Mouse (Mus musculus) heart, embryonic 10.5 days (tissue): ENCODE data around the gene Eef1g. TPM values are rescaled to one million over a fixed set of nuclear protein-coding genes. Genes with fewer than 3 reads are reported as not detected.
A peak's percentile ranks its signal among the peaks of the same experiment; 100 is the strongest.

Experiments
- DNase-seq: peaks from one replicate; pipeline ENCODE4 v3.0.0-alpha.2; 2017; ENCODE audit warnings: low spot score
- H3K27ac ChIP-seq: fragments of 300-500 bp; sonication (generic); 2 replicates; pipeline ENCODE4 v1.5.1; 2016; ENCODE audit warnings: mild to moderate bottlenecking
- H3K27me3 ChIP-seq: fragments of 300-500 bp; sonication (generic); 2 replicates; pipeline ENCODE4 v1.6.1; 2016; ENCODE audit warnings: mild to moderate bottlenecking; ENCODE audit not compliant: poor library complexity, insufficient read depth, severe bottlenecking
- H3K36me3 ChIP-seq: fragments of 300-500 bp; sonication (generic); 2 replicates; pipeline ENCODE4 v1.6.1; 2016; ENCODE audit warnings: mild to moderate bottlenecking, moderate library complexity
- H3K4me1 ChIP-seq: fragments of 300-500 bp; sonication (generic); 2 replicates; pipeline ENCODE4 v1.6.1; 2016; ENCODE audit warnings: mild to moderate bottlenecking
- H3K4me3 ChIP-seq: fragments of 300-500 bp; sonication (generic); 2 replicates; pipeline ENCODE4 v1.5.1; 2016; ENCODE audit warnings: mild to moderate bottlenecking, moderate library complexity
- H3K9me3 ChIP-seq: fragments of 300-500 bp; sonication (generic); 2 replicates; pipeline ENCODE4 v1.6.1; 2016; ENCODE audit warnings: mild to moderate bottlenecking, moderate library complexity
- WGBS: fragments of 180-500 bp; shearing (Covaris S2); methylation state at CpG from one replicate; pipeline ENCODE4 v1.1.7; 2016; 5-methylcytosine and 5-hydroxymethylcytosine counted together
- polyA plus RNA-seq: library from polyadenylated mRNA; unstranded; fragments of >200 nt; fragmentation: Nextera tagmentation; extraction: Ambion mirVana; gene quantifications from 2 replicates; pipeline ENCODE4 v1.2.1, GENCODE M21; 2016

Eef1g gene
- polyA plus RNA-seq: 378 and 459 TPM in 2 replicates

DNA sequence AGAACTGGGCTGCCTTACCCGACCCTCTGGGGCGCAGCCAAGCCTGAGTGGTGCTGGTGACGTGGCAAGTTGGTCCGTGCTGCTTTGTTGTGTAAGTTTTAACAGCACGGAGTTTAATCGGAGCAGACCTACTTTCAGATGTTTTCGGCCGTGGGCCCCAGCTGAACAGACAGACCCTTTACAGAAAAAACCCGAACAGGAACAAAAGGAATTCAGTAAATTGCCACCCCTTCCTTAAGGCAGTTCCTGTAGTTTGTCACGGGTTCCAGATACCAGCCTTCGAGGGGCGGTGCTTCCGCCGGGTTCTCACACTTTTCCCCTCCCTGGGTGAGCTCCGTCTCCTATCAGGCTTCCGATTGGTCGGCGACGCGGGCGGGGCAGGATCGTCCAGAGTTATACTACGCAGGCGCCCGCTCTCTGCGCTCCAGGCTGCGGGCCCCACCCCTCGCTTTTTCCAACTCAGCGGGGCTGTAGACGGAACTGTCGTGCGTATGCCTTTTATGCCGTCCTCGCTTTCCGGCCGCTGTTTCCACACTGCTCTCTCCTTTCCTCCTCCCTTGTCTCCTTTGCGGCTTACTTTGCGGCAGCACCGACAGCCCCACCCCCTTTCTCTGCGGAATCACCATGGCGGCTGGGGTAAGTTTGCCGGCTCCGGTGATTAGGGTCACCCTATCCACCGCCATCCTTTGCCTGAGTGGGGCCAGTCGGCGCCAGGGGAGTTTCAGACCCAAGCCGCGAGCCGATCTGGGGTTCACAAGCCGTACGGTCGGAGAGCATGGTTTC, at the start of gene Eef1g:
Eef1g (plus strand) TSS at position 452 of the 783 bp plus-strand sequence.
- DNase-seq: peak; percentile 100
- under 1% methylated on average over 52 of the region's 52 CpGs for WGBS
- H3K9me3 ChIP-seq: no peaks in the 10 kb centered on the region
- H3K4me1 ChIP-seq: peaks cover 19% of the 10 kb centered on the region
- H3K4me3 ChIP-seq: peak within 1 kb of the TSS; percentile 89
- H3K27me3 ChIP-seq: no peaks in the 10 kb centered on the region
- peaks cover 76% of the 10 kb centered on the region for H3K36me3 ChIP-seq
- peak within 1 kb of the TSS; percentile 92 for H3K27ac ChIP-seq

DNA sequence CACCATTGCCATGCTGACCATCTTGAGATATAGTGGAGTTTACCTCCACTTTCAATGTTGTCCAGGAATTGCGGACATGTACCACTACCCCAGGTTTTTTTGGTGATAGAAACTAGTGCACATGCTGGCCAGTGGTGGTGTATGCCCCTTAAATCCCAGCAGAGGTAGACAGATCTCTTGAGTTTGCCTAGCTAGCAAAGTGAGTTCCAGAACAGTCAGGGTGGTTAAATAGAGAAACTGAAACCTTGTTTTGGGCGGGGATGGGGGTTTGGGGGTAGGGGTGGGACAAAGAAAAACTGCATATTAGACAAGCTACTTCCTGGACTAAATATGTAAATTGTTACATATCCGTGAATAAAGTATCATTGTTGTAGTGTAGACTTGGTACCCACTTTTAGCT, 47.8 kb upstream of the Eef1g start:
- Histone ChIP-seq H3K4me3 (no peak overlapping the region), H3K4me1 (peaks cover 13% of the 10 kb centered on the region), H3K36me3 (peaks cover 44% of the 10 kb centered on the region), H3K27ac (no peak overlapping the region), H3K9me3 (no peaks in the 10 kb centered on the region), H3K27me3 (no peaks in the 10 kb centered on the region)
- WGBS: 87% methylated on average over 3 of the region's 3 CpGs
- no peak for DNase-seq

DNA sequence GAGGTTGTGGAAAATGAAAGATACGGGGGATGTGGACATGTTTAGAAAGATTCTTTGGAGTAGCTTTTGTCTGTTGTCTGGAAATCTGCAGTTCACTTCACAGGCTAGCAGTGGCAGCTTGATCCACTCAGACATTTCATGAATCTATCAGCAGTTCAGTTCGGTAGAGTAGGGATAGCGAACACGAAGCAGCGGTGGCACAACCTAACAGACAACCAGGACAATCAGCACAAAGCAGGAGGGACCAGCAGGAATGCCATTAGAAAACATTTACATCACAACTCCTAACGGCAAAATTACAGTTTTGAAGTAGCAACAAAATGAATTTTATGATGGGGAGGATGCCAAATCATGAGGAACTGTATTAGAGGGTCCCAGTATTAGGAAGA, 47.2 kb upstream of the Eef1g start:
- Histone ChIP-seq H3K27ac (peak overlapping the region; percentile 92), H3K27me3 (no peaks in the 10 kb centered on the region), H3K36me3 (peaks cover 37% of the 10 kb centered on the region), H3K4me3 (peak overlapping the region; percentile 86), H3K9me3 (no peaks in the 10 kb centered on the region), H3K4me1 (peaks cover 13% of the 10 kb centered on the region)
- no peak for DNase-seq
- WGBS: 62% methylated on average over 6 of the region's 6 CpGs

DNA sequence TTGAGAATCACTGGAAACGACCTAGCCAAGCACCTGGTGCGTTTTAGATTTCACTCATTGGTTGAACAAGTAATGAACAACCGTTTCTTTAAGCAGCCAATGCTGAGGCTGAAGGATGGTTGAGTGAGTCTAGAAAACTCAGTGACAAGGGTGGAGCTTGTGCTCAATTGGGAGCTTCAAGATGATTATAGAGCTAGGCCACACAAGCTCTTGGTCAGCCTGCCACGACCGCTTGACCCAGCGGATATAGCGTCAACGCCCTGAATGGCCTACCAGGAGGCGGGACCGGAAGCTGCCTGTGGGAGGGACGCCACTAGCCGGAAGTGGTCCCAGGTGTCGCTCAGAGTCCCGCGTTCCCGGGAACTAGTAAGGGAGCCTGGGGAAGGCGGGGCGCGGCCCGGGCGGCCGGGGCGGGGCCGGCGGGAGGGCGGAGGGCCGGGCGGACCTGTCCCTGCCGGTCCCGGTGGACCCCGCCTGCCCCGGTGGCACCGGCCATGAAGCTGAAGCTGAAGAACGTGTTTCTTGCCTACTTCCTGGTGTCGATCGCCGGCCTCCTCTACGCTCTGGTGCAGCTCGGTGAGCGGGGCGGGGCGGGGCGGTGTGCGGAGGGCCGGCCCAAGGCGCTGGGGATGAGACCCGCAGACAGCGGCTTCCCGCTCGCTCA, 46.6 kb upstream of the Eef1g start, which contains the start of gene B3gat3:
B3gat3 (plus strand) TSS at position 302 of the 664 bp plus-strand sequence.
- peaks cover 33% of the 10 kb centered on the region for H3K36me3 ChIP-seq
- 3% methylated on average over 50 of the region's 50 CpGs for WGBS
- DNase-seq: peak; percentile 98

DNA sequence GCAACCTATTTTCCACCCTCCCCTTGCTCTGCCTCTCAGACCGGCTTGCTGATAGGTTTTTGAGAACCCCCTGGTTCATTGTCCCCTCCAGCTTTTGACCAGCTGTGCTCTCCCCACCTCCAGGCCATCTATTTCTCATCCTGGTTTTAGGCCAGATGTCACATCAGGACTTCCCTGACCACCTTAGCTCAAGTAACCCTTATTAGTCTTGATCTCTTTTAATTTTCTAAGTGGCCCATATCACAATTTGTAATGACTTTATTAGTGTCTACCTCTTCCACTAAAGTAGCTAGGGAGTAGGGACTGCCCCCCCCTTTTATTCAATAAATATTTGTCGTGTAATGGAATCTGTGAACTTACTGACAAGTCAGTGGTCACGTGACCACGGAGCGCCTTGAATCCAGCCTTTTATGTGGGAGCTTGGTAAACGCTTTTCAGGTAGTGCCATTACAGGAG, 46.0 kb upstream of the Eef1g start:
- no peaks in the 10 kb centered on the region for H3K27me3 ChIP-seq
- 4% methylated on average over 6 of the region's 6 CpGs for WGBS
- no peak for DNase-seq
- peak overlapping the region; percentile 92 for H3K27ac ChIP-seq
- peak overlapping the region; percentile 86 for H3K4me3 ChIP-seq
- peaks cover 33% of the 10 kb centered on the region for H3K36me3 ChIP-seq
- no peaks in the 10 kb centered on the region for H3K9me3 ChIP-seq
- peaks cover 13% of the 10 kb centered on the region for H3K4me1 ChIP-seq

More for the DNA sequence above, 46.6 kb upstream of the Eef1g start, which contains the start of gene B3gat3:
- Histone ChIP-seq H3K4me3 (peak within 1 kb of the TSS; percentile 86), H3K27ac (peak within 1 kb of the TSS; percentile 92), H3K9me3 (no peaks in the 10 kb centered on the region), H3K4me1 (peaks cover 13% of the 10 kb centered on the region), H3K27me3 (no peaks in the 10 kb centered on the region)

DNA sequence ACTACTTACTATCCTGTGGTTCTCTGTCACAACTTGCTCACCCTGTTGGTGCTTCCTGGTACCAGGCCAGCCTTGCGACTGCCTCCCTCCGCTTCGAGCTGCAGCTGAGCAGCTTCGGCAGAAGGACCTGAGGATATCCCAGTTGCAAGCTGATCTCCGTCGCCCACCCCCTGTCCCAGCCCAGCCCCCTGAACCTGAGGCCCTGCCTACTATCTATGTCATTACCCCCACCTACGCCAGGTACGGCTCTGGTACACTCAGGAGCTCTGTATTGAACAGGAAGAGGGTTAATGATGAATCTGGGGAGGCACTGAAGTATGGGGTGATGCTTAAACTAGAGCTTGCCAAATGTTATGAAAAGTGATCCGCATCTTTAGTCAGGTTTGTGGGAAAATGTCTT, 45.1 kb upstream of the Eef1g start:
- 80% methylated on average over 9 of the region's 9 CpGs for WGBS
- H3K9me3 ChIP-seq: no peaks in the 10 kb centered on the region
- no peaks in the 10 kb centered on the region for H3K27me3 ChIP-seq
- H3K36me3 ChIP-seq: peaks cover 32% of the 10 kb centered on the region
- H3K27ac ChIP-seq: 0 out of 2 replicates have a peak overlapping the region, but pooled peaks have one; percentile 32
- DNase-seq: no peak
- peaks cover 13% of the 10 kb centered on the region for H3K4me1 ChIP-seq
- 0 out of 2 replicates have a peak overlapping the region, but pooled peaks have one; percentile 86 for H3K4me3 ChIP-seq

DNA sequence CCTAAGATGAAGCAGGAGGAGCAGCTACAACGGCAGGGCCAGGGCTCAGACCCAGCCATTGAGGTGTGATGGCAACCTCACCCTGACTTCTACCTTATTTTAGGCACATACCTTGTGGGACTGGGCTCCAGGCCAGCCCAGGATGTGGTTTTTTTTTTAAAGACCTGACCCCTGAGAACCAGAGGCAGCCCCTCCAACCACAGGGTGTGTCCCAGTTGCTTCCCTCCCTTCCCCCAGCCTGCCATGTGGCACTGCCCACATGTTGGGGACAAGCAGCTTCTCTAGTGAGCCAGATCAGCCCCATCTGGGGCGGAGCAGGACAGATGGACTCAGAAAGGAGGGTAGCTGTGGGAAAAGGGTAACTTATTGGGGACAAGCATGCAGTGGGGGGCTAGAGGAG, 40.1 kb upstream of the Eef1g start:
- Histone ChIP-seq H3K4me1 (peaks cover 19% of the 10 kb centered on the region), H3K36me3 (peaks cover 48% of the 10 kb centered on the region), H3K9me3 (no peaks in the 10 kb centered on the region), H3K4me3 (no peak overlapping the region), H3K27ac (no peak overlapping the region), H3K27me3 (no peaks in the 10 kb centered on the region)
- DNase-seq: no peak
- WGBS: 83% methylated on average over 2 of the region's 2 CpGs

DNA sequence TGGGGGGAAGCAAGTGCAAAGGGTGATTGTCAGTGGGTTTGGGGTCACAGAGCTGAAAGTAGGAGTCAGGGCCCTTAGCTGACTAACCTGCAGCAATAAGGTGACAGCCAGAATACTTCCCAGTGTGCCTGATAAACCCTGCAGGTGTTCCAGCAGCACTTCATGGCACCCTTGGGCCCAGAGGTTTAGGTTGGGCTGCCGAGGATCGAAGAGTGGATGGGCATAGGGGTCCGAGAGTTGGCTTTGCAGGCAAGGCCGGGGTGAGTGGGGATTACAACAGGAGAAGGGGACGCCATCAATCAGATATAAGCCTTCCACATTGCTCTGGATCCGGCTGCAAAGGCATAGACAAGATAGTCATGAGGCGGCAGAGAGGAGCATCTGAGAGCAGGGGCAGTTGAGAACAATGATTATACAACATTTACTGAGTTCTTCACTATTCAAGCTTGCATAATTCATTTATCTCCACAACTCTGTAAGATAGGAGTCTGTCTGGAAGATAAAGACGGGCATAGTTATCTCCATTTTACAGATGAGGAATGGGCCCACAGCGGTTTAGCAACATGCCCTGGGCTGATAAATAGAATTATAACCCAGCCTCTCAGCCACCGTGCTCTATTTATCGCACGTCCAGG, 38.8 kb upstream of the Eef1g start:
- Histone ChIP-seq H3K4me1 (peaks cover 18% of the 10 kb centered on the region), H3K27ac (peak overlapping the region; percentile 92; the same call in 1 of the 2 replicates), H3K4me3 (no peak overlapping the region), H3K9me3 (no peaks in the 10 kb centered on the region), H3K36me3 (peaks cover 44% of the 10 kb centered on the region), H3K27me3 (no peaks in the 10 kb centered on the region)
- 84% methylated on average over 12 of the region's 12 CpGs for WGBS
- no peak for DNase-seq

DNA sequence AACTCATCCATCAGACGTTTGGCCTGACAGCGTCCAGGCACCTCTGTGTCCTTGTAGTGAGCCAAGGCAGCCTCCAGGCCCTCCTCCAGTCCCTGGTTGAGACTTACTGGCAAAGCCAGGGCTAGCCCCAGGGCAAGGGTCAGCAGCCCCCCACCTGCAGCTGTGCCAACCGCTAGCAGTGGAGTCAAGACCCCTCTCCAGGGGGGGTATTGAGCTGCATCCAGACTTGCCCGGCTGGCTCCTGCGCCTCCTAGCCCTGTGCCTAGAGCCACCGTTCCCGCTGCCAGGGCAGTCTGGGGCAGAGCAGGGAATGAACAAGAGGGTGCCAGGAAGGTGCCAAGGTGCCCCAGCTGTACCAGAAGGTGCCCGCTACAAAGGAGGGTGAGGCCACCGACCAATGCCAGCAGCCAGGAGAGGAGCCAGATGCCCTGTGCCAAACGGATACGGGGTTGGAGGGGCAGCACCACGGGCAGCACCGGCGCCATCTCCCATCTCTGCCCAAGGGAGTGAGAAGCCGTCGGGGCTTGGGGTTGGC, 38.1 kb upstream of the Eef1g start:
- Histone ChIP-seq H3K27me3 (no peaks in the 10 kb centered on the region), H3K4me1 (peaks cover 18% of the 10 kb centered on the region), H3K4me3 (peak overlapping the region; percentile 82), H3K36me3 (peaks cover 46% of the 10 kb centered on the region), H3K27ac (peak overlapping the region; percentile 92), H3K9me3 (no peaks in the 10 kb centered on the region)
- 16% methylated on average over 16 of the region's 16 CpGs for WGBS
- DNase-seq: no peak

DNA sequence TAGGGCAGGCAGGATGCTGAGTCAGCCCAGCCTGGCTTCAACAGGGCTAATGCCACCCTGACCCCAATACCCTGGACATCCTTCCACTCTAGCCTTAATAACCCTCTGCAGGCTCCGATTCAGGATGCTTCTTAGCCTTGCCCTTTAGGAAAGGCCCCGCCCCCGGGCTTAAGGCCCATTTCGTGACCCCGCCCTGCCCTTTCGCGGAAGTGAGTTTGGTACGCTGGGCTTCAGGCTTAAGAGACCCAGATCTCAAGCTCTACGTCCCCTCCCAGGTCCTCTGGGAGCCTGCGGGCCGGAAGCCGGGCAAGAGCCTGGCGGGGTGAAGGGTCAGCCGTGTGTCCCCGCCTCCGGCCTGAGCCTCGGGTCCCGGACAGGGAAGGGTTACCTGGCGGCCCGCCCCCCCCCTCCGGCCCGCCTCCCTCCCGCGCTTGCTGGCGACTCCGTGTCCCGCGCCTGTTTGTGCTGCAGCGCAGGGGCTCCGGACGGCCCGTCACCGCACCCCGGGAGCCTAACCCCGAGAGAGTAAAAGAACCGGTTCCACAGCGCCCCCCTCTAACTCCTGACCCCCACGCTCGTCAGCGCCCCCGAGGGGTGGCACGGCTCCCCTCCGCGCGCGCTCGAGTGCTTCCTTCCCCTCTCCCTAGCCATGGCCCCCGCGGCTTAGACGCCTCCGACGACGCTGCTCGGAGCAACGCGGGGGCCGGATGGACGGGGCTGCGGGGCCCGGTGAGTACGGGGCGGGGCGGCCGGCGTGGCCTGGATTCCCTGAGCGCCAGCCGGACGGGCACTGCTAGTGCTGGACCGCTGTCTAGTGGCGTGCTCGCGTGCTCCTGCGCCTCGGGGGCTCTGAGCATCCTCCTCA, 37.4 kb upstream of the Eef1g start, which contains the start of the genes Rom1 and Eml3:
Rom1 (minus strand) TSS at position 133 of the 865 bp plus-strand sequence.
Eml3 (plus strand) TSS at position 329 of the 865 bp plus-strand sequence.
- Histone ChIP-seq H3K27me3 (no peaks in the 10 kb centered on the region), H3K36me3 (peaks cover 53% of the 10 kb centered on the region), H3K9me3 (no peaks in the 10 kb centered on the region), H3K27ac (peak within 1 kb of the TSS; percentile 92), H3K4me3 (peak within 1 kb of the TSS; percentile 82), H3K4me1 (peaks cover 18% of the 10 kb centered on the region)
- WGBS: under 1% methylated on average over 73 of the region's 74 CpGs
- peak; percentile 94 for DNase-seq

DNA sequence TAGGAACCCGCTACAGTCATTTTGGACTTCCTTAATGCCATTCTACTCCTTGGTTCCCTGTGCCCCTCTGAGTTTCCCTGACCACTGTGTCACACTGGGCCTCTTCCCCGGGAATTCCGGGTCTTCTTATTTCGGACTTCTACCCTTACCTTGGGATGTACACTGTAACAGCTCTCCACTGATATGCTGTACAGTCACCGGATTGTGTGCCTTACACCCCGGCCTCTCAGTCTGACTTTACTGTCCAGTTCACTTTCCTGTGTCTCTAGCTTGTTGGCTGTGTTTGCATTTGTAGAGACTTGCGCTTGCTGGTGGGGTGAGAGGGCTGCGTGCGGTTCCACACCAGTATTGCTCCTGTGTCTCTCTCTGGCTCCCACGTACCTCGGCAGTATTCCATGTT, 36.7 kb upstream of the Eef1g start:
- DNase-seq: no peak
- H3K9me3 ChIP-seq: no peaks in the 10 kb centered on the region
- H3K27me3 ChIP-seq: no peaks in the 10 kb centered on the region
- peaks cover 60% of the 10 kb centered on the region for H3K36me3 ChIP-seq
- peak overlapping the region; percentile 92 for H3K27ac ChIP-seq
- peak overlapping the region; percentile 82 for H3K4me3 ChIP-seq
- WGBS: 11% methylated on average over 11 of the region's 11 CpGs
- H3K4me1 ChIP-seq: peaks cover 18% of the 10 kb centered on the region

DNA sequence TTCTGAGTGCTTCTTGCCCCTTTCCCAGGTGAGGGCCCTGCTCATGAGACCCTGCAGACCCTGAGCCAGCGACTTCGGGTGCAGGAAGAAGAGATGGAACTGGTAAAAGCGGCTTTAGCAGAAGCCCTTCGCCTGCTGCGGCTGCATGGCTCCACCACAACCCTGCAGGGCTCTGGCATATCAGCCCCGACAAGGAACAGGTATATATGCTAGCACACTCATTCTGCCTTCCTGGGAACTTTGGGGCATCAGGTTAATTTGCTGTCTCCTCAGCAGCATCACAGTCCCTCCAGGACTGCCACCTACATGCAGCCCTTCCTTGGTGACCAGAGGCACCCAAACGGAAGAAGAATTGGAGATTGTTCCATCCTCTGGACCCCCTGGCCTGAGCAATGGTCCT, 36.1 kb upstream of the Eef1g start:
- no peak for DNase-seq
- peaks cover 60% of the 10 kb centered on the region for H3K36me3 ChIP-seq
- peak overlapping the region; percentile 92; the same call in 1 of the 2 replicates for H3K27ac ChIP-seq
- H3K9me3 ChIP-seq: no peaks in the 10 kb centered on the region
- no peaks in the 10 kb centered on the region for H3K27me3 ChIP-seq
- 85% methylated on average over 7 of the region's 7 CpGs for WGBS
- peak overlapping the region; percentile 82 for H3K4me3 ChIP-seq
- H3K4me1 ChIP-seq: peaks cover 18% of the 10 kb centered on the region
